Mouse (Mus musculus) layer of hippocampus, adult 2 months (tissue): Measurements from ENCODE around the gene Mgst3. TPM values are rescaled to one million over a fixed set of nuclear protein-coding genes. Genes with fewer than 3 reads are reported as not detected.

Experiments
- DNase-seq, 2 experiments: peaks; one replicate each; pipeline ENCODE4 v3.0.0; 2022; ENCODE audit warnings: low spot score in 2 of 2
- H3K27ac ChIP-seq: fragments of 200-600 bp; 2 replicates; pipeline ENCODE4 v1.8.1; 2022
- H3K4me3 ChIP-seq: fragments of 200-600 bp; 2 replicates; pipeline ENCODE4 v1.8.1; 2022; ENCODE audit warnings: mild to moderate bottlenecking
- CTCF ChIP-seq: fragments of 200-600 bp; conservative IDR thresholded peaks from 2 replicates; pipeline ENCODE4 v1.8.1; 2022; ENCODE audit warnings: antibody characterized with exemption, mild to moderate bottlenecking, moderate library complexity
- long read RNA-seq, 2 experiments: library from polyadenylated mRNA; stranded (forward); transcript quantifications; one replicate each; pipeline ENCODE4 v2.0.0; 2021; ENCODE audit warnings: borderline mapping rate in 2 of 2
- total RNA-seq, 2 experiments: library from RNA; stranded (reverse); gene quantifications; 2 replicates each; pipeline ENCODE4 v1.2.3; 2021

Gene Mgst3
- 10 to 100 TPM; 64.2 to 68.7 TPM for total RNA-seq
- long read RNA-seq, experiment 1, transcript Mgst3-201 (6 exons, 1,097 nt) = major isoform, 106 of 113 reads
- long read RNA-seq, experiment 1, partial matches to known transcripts = 5 of 113 reads
- long read RNA-seq, experiment 1, other reads (novel, unspliced or antisense) = 2 of 113 reads
- long read RNA-seq, experiment 2, transcript Mgst3-201 (6 exons, 1,097 nt) = major isoform, 127 of 140 reads
- long read RNA-seq, experiment 2, partial matches to known transcripts = 10 of 140 reads
- long read RNA-seq, experiment 2, other reads (novel, unspliced or antisense) = 3 of 140 reads

- H3K27ac ChIP-seq = peak within 1 kb of the TSS; percentile 85
- H3K4me3 ChIP-seq = peak within 1 kb of the TSS; percentile 97
- peak; percentile 83 for TF ChIP-seq CTCF
- peak; percentile 91 to 94 for DNase-seq
Measured at GRCm38 (mm10) chr1:167393683-167394492, at the start of gene Mgst3. Gene Mgst3, minus strand, starts transcription at chr1:167393841.

GRCm38 (mm10) chr1:167438231-167438885 is 44.7 kb upstream of the Mgst3 start:
- H3K27ac ChIP-seq = no peak overlapping the region
- TF ChIP-seq CTCF = no peak
- DNase-seq = no peak
- H3K4me3 ChIP-seq = no peak overlapping the region

- Histone ChIP-seq H3K4me3 (no peak overlapping the region), H3K27ac (no peak overlapping the region)
- no peak for DNase-seq
- TF ChIP-seq CTCF = no peak
Measured at GRCm38 (mm10) chr1:167437091-167437490, 43.5 kb upstream of the Mgst3 start.

GRCm38 (mm10) chr1:167436186-167436975 is 42.7 kb upstream of the Mgst3 start:
- no peak overlapping the region for H3K4me3 ChIP-seq
- TF ChIP-seq CTCF = no peak
- H3K27ac ChIP-seq = no peak overlapping the region
- DNase-seq = no peak

GRCm38 (mm10) chr1:167434931-167435330 is 41.3 kb upstream of the Mgst3 start:
- no peak overlapping the region for H3K4me3 ChIP-seq
- no peak for TF ChIP-seq CTCF
- DNase-seq = no peak
- H3K27ac ChIP-seq = no peak overlapping the region

- Histone ChIP-seq H3K27ac (no peak overlapping the region), H3K4me3 (no peak overlapping the region)
- no peak for DNase-seq
- no peak for TF ChIP-seq CTCF
Measured at GRCm38 (mm10) chr1:167430976-167431676, 37.5 kb upstream of the Mgst3 start.

- TF ChIP-seq CTCF = no peak
- no peak overlapping the region for H3K4me3 ChIP-seq
- no peak overlapping the region for H3K27ac ChIP-seq
Measured at GRCm38 (mm10) chr1:167426681-167427080, 33.0 kb upstream of the Mgst3 start.

GRCm38 (mm10) chr1:167425572-167425971 is 31.9 kb upstream of the Mgst3 start:
- no peak overlapping the region for H3K4me3 ChIP-seq
- DNase-seq = no peak
- H3K27ac ChIP-seq = no peak overlapping the region
- TF ChIP-seq CTCF = no peak

More at GRCm38 (mm10) chr1:167426681-167427080, 33.0 kb upstream of the Mgst3 start:
- no peak for DNase-seq

- DNase-seq = no peak
- Histone ChIP-seq H3K4me3 (no peak overlapping the region), H3K27ac (no peak overlapping the region)
- no peak for TF ChIP-seq CTCF
Measured at GRCm38 (mm10) chr1:167422501-167423240, 29.0 kb upstream of the Mgst3 start.

GRCm38 (mm10) chr1:167414846-167415245 is 21.2 kb upstream of the Mgst3 start:
- DNase-seq = peak; percentile 63 to 84

GRCm38 (mm10) chr1:167411991-167412715 is 18.5 kb upstream of the Mgst3 start:
- TF ChIP-seq CTCF = no peak
- no peak for DNase-seq
- H3K4me3 ChIP-seq = no peak overlapping the region
- no peak overlapping the region for H3K27ac ChIP-seq

More at GRCm38 (mm10) chr1:167414846-167415245, 21.2 kb upstream of the Mgst3 start:
- Histone ChIP-seq H3K27ac (no peak overlapping the region), H3K4me3 (no peak overlapping the region)
- peak; percentile 98 for TF ChIP-seq CTCF
